Mouse (Mus musculus) embryonic facial prominence, embryonic 12.5 days (tissue): ENCODE measurements at regions not wholly inside any gene's neighbourhood (a gene's known extent, or its start where the extent isn't known, plus 50 kb on each side); places are given as distances from the start of the nearest gene placed in this dataset.

ENCODE experiments used
- ATAC-seq: fragments of 200-750 bp; cut with Nextera tagmentation; 2 replicates; pipeline ENCODE4 v1.8.0; 2017; ENCODE audit not compliant: insufficient number of reproducible peaks, insufficient read depth, low FRiP score, low TSS enrichment
- H3K27ac ChIP-seq: fragments of 300-500 bp; sonication (generic); 2 replicates; pipeline ENCODE4 v1.5.1; 2016; ENCODE audit warnings: mild to moderate bottlenecking
- H3K27me3 ChIP-seq: fragments of 300-500 bp; sonication (generic); 2 replicates; pipeline ENCODE4 v1.6.1; 2016; ENCODE audit warnings: mild to moderate bottlenecking, moderate library complexity
- H3K36me3 ChIP-seq: fragments of 300-500 bp; sonication (generic); 2 replicates; pipeline ENCODE4 v1.6.1; 2016; ENCODE audit warnings: mild to moderate bottlenecking
- H3K4me1 ChIP-seq: fragments of 300-500 bp; sonication (generic); 2 replicates; pipeline ENCODE4 v1.6.1; 2016
- H3K4me2 ChIP-seq: fragments of 300-500 bp; sonication (generic); replicated peaks from 2 replicates; pipeline ENCODE4 v1.6.1; 2016; ENCODE audit warnings: mild to moderate bottlenecking, moderate library complexity
- H3K4me3 ChIP-seq: fragments of 300-500 bp; sonication (generic); 2 replicates; pipeline ENCODE4 v1.5.1; 2016; ENCODE audit warnings: mild to moderate bottlenecking
- H3K9ac ChIP-seq: fragments of 300-500 bp; sonication (generic); 2 replicates; pipeline ENCODE4 v1.6.1; 2016; ENCODE audit warnings: mild to moderate bottlenecking, moderate library complexity
- H3K9me3 ChIP-seq: fragments of 300-500 bp; sonication (generic); 2 replicates; pipeline ENCODE4 v1.6.1; 2016; ENCODE audit warnings: mild to moderate bottlenecking, moderate library complexity
- WGBS: fragments of 180-500 bp; shearing (Covaris S2); methylation state at CpG from one replicate; pipeline ENCODE4 v1.1.7; 2016; 5-methylcytosine and 5-hydroxymethylcytosine counted together

GRCm38 (mm10) chr12:12783699-12784605 lies 157.8 kb downstream of the Mycn start:
- H3K9ac ChIP-seq, result no peak overlapping the region

GRCm38 (mm10) chr12:12781526-12781925 lies 160.2 kb downstream of the Mycn start:
- Histone ChIP-seq H3K4me2 (no peak overlapping the region), H3K9ac (no peak overlapping the region), H3K9me3 (no peaks in the 10 kb centered on the region), H3K36me3 (no peaks in the 10 kb centered on the region), H3K27ac (no peak overlapping the region), H3K4me1 (peaks cover 9% of the 10 kb centered on the region; the same call in 1 of the 2 replicates), H3K27me3 (0 out of 2 replicates have a peak, but pooled peaks cover 1% of the 10 kb centered on the region), H3K4me3 (no peak overlapping the region)
- ATAC-seq, result no peak
- WGBS, result 97% methylated on average over 5 of the region's 5 CpGs

More at GRCm38 (mm10) chr12:12783699-12784605, 157.8 kb downstream of the Mycn start:
- ATAC-seq, result no peak
- H3K4me3 ChIP-seq, result no peak overlapping the region
- H3K4me1 ChIP-seq, result peaks cover 23% of the 10 kb centered on the region
- H3K4me2 ChIP-seq, result no peak overlapping the region
- WGBS, result 17% methylated on average over 11 of the region's 11 CpGs
- no peaks in the 10 kb centered on the region for H3K36me3 ChIP-seq
- H3K9me3 ChIP-seq, result no peaks in the 10 kb centered on the region
- no peak overlapping the region for H3K27ac ChIP-seq
- 0 out of 2 replicates have a peak, but pooled peaks cover 7% of the 10 kb centered on the region for H3K27me3 ChIP-seq

GRCm38 (mm10) chr12:12778563-12779256 lies 163.0 kb downstream of the Mycn start:
- WGBS, result 42% methylated on average over 4 of the region's 4 CpGs
- no peaks in the 10 kb centered on the region for H3K36me3 ChIP-seq

GRCm38 (mm10) chr12:12777422-12777821 lies 164.3 kb downstream of the Mycn start:
- no peak overlapping the region for H3K9ac ChIP-seq
- H3K36me3 ChIP-seq, result no peaks in the 10 kb centered on the region
- no peaks in the 10 kb centered on the region for H3K27me3 ChIP-seq
- no peaks in the 10 kb centered on the region for H3K9me3 ChIP-seq
- WGBS, result 86% methylated on average over 8 of the region's 8 CpGs
- ATAC-seq, result no peak
- no peak overlapping the region for H3K27ac ChIP-seq
- no peaks in the 10 kb centered on the region for H3K4me1 ChIP-seq
- no peak overlapping the region for H3K4me2 ChIP-seq
- no peak overlapping the region for H3K4me3 ChIP-seq

More at GRCm38 (mm10) chr12:12778563-12779256, 163.0 kb downstream of the Mycn start:
- Histone ChIP-seq H3K4me1 (no peaks in the 10 kb centered on the region), H3K4me3 (no peak overlapping the region), H3K27ac (no peak overlapping the region), H3K9me3 (no peaks in the 10 kb centered on the region), H3K27me3 (no peaks in the 10 kb centered on the region), H3K9ac (no peak overlapping the region), H3K4me2 (no peak overlapping the region)
- no peak for ATAC-seq

GRCm38 (mm10) chr12:12776783-12777182 lies 164.9 kb downstream of the Mycn start:
- H3K4me3 ChIP-seq, result no peak overlapping the region
- WGBS, result 76% methylated on average over 6 of the region's 6 CpGs
- H3K9ac ChIP-seq, result no peak overlapping the region
- ATAC-seq, result no peak
- no peaks in the 10 kb centered on the region for H3K36me3 ChIP-seq
- no peak overlapping the region for H3K4me2 ChIP-seq
- H3K27me3 ChIP-seq, result no peaks in the 10 kb centered on the region
- H3K4me1 ChIP-seq, result no peaks in the 10 kb centered on the region
- no peak overlapping the region for H3K27ac ChIP-seq
- no peaks in the 10 kb centered on the region for H3K9me3 ChIP-seq

- Histone ChIP-seq H3K4me3 (no peak overlapping the region), H3K36me3 (no peaks in the 10 kb centered on the region), H3K27ac (no peak overlapping the region), H3K9me3 (no peaks in the 10 kb centered on the region), H3K9ac (no peak overlapping the region), H3K4me2 (no peak overlapping the region), H3K4me1 (peaks cover 13% of the 10 kb centered on the region; the same call in 1 of the 2 replicates), H3K27me3 (no peaks in the 10 kb centered on the region)
- WGBS, result 67% methylated on average over 4 of the region's 4 CpGs
- no peak for ATAC-seq
Measured at GRCm38 (mm10) chr12:12770970-12771369, 170.7 kb downstream of the Mycn start.

- Histone ChIP-seq H3K4me3 (no peak overlapping the region), H3K27ac (no peak overlapping the region), H3K27me3 (no peaks in the 10 kb centered on the region), H3K9me3 (no peaks in the 10 kb centered on the region), H3K4me1 (peaks cover 23% of the 10 kb centered on the region), H3K4me2 (no peak overlapping the region), H3K36me3 (no peaks in the 10 kb centered on the region), H3K9ac (no peak overlapping the region)
- ATAC-seq, result no peak
- 50% methylated on average over 11 of the region's 11 CpGs for WGBS
Measured at GRCm38 (mm10) chr12:12766510-12767304, 175.0 kb downstream of the Mycn start.

GRCm38 (mm10) chr12:12765490-12766058 lies 176.1 kb downstream of the Mycn start:
- Histone ChIP-seq H3K27ac (no peak overlapping the region), H3K27me3 (no peaks in the 10 kb centered on the region), H3K9ac (no peak overlapping the region), H3K36me3 (no peaks in the 10 kb centered on the region), H3K4me3 (no peak overlapping the region), H3K9me3 (no peaks in the 10 kb centered on the region), H3K4me1 (peaks cover 23% of the 10 kb centered on the region), H3K4me2 (no peak overlapping the region)
- WGBS, result 56% methylated on average over 7 of the region's 7 CpGs
- ATAC-seq, result peak; percentile 73; the same call in 1 of the 2 replicates

- Histone ChIP-seq H3K27me3 (no peaks in the 10 kb centered on the region), H3K4me2 (no peak overlapping the region), H3K9me3 (no peaks in the 10 kb centered on the region), H3K27ac (no peak overlapping the region; the same call in 1 of the 2 replicates), H3K4me1 (peaks cover 23% of the 10 kb centered on the region), H3K36me3 (no peaks in the 10 kb centered on the region), H3K4me3 (no peak overlapping the region), H3K9ac (no peak overlapping the region)
- ATAC-seq, result no peak
- WGBS, result 68% methylated on average over 8 of the region's 8 CpGs
Measured at GRCm38 (mm10) chr12:12765055-12765454, 176.7 kb downstream of the Mycn start.

- Histone ChIP-seq H3K9me3 (no peaks in the 10 kb centered on the region), H3K4me2 (no peak overlapping the region), H3K36me3 (no peaks in the 10 kb centered on the region), H3K4me1 (peaks cover 23% of the 10 kb centered on the region), H3K4me3 (no peak overlapping the region), H3K27ac (peak overlapping the region; percentile 18; the same call in 1 of the 2 replicates), H3K27me3 (no peaks in the 10 kb centered on the region), H3K9ac (no peak overlapping the region)
- peak; percentile 54; the same call in 1 of the 2 replicates for ATAC-seq
- 66% methylated on average over 4 of the region's 4 CpGs for WGBS
Measured at GRCm38 (mm10) chr12:12764586-12764985, 177.1 kb downstream of the Mycn start.
